Mouse (Mus musculus) T-helper 1 cell (primary cell): ENCODE results near the gene Adamtsl4.

Experiments
- in situ Hi-C: fragments of 300-600 bp; cut with MboI, MseI; formaldehyde crosslinking; loops from one replicate; pipeline ENCODE4 v1.15.1; 2025; ENCODE audit warnings: high pct_unique_total_duplicates

The Adamtsl4 gene

DNA sequence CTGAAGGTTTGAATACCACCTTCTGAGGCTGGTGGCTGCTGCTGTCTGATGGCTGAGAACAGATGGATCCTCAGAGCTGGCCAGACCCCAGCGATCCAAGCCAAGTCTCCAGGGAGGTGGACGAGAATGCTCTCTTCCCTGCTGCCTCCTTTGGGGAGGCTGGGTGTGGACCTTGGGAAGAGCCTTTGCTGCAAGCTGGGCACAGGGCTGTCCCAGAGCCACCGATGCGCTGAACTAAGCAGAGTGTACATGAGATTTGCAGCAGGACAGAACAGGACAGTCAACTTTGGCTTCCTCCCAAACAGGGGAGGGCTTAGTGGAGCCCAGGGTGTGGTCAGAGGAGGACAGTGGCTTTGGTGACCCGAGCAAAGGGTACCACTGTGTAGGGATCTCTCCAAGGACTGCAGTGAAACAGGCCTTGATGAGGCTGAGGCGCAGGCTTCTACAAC lies 12.5 kb upstream of the Adamtsl4 start:
- in situ Hi-C loops: no loop called here

DNA sequence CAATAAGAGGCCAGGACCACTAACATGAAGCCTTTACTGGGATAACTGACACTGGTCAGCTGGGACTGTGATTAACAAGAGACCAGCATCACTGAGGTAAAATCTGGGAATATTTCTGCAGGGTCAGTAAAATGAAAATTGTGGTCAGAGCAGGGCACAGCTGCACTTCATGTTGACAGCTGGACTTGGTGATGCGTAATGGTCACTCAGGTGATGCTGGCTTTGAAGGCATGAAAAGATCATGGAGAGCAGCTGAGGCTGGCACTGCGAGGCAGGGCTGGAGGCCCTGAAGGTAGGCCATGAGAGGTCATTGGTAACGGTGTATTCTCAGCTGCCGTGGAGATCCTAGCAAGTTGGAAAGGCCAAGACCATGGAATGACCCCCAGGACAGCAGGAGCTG lies 10.6 kb upstream of the Adamtsl4 start:
- in situ Hi-C loops: loop anchor here (5.0 kb wide), 1 partner anchor 39 kb away; the partner anchor contains the start of gene Ecm1

DNA sequence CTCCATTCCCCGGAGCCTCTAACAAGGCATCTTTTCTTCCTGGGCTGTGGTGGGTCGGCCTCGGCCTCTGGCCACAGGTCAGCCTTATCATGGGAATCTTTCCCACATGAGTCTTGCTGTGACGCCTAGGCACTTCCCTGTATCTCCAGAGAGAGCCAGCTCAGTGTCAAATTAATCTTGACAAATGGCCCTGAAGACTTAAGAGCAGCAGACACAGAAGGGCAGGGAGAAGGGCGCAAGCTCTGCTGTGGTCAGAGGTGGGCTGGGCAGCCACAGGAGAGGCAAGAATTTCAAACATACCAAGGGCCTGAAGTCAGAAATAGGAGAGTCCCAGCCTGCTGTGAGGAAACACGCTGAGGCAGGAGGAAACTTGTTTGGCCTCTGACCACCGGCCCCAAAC lies 8.6 kb upstream of the Adamtsl4 start:
- in situ Hi-C loops: loop anchor here (5.0 kb wide), 1 partner anchor 41 kb away; the partner anchor contains the start of gene Ecm1

DNA sequence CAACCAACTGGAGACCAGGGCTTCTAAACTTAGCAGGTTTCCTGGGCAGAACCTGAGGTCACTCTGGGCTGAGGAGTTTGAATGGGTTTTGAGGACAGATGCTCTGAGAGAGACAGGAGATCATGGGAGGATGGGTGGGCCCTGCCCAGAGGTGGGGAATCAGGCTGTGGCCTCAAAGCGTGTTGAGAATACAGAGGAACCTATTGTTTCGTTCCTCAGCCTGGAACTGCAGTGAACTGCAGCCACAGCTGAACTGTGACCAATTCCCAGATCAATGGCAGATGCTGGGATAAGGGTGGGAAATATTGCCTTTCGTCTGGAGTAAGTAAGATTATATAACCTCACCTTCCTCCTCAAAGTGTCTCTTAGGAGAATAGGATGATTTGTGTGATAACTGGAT lies 8.1 kb upstream of the Adamtsl4 start:
- in situ Hi-C loops: loop anchor here (5.0 kb wide), 1 partner anchor 42 kb away; the partner anchor contains the start of gene Ecm1

DNA sequence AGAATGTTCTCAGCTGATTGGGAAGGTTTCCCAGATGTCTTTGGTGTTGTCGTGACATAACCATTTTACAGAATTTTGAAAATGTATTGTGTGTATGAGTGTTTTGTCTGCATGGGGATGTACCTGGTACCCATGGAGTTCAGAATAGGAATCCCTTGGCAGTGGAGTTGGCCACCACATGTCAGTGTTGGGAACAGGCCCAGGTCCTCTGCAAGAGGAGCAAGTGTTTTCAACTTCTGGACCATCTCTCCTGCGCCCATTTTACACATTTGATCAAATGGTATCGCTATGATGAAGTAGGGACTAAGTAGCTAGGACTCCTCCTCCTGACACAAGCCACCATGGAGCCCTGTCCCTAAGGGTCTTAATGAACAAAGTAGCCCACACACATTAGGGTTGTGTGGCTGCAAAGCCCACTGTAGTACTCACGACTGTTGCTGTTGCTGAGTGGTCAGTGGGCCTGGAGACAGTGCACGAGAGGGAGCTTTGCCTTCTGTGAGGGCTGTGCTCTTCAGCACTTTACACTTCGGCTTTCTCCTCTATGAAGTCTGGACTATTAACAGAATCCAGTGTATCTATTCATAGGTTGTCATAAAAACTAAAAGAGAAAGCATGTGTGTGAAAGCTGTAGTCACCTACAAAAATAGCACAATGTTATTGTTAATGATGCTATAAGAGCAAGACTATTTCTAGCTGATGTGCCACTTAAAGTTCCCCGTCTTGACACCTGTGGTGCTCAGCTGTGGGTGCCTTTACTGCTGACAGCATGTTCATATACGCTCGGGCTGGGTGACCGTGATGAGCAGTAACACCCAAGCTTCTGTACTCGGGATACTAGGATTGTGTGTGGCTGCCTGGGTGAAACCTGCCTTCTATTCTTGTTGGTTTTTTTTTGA lies 7.3 kb upstream of the Adamtsl4 start:
- in situ Hi-C loops: loop anchor here (5.0 kb wide), 2 partner anchors 42 to 92 kb away; partner anchors contain the start of gene Ecm1

DNA sequence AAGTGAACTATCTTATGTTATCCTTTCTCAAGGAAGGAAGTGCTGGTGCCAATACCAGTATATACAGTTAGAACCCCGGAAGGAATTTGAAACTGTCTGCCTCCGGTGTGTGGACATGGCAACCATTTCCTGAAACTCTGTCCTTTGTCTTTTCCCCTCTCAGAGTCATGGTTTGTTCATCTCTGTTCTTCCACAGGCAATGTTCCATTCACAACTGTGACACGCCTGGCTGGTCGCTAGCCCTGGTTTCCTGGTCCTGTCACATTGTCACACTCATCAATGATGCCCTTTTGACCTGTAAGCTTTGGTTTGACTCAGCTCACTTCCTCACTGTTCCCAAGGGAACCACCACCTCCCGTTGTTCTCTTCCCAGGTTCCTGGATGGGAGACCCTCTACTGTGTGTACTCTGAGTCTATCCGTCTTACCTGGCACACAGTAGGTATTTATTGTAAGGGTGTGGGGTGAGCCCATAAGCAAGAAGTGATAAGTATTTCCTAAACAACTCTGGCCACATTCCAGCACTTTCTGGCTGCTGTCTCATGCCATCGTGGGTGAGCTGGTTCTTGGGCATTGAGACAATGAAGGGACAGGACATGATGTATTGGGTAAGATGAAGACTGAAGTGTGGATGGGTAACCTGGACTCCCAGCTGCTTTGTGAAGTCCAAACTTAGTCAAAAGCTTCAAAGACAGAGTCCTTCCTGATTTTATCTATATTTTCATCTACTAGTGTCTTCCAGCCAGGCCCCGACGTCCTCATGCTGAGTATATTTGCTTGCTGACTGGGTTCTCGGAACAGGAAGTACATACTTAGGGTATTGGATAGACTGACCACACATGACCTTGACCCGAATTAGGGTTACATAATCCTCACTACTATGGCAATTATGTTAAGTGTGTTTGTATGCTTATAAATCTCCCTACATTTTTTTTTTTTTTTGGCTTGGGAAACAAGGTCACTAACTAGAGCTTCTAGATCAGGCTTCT lies 6.4 kb upstream of the Adamtsl4 start:
- in situ Hi-C loops: loop anchor here (5.0 kb wide), 1 partner anchor 93 kb away; no protein-coding TSS in a partner anchor

DNA sequence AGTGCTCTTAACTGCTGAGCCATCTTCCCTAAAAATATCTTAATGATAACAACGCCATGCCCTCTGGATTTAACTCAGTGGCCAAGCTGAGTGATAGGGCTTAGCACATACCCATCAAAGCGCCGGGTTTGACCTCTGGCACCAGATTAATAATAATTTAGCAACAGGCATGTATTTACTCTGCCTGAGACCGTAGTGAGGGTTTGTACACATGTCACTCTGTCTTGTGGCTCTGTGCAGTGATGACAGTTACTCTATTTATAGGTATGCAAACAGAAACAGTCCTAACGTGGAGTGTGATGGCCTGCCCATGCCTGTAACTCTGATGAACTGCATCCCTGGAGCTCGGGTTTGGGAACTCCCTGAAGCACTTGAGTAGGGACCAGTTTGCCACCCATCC lies 5.0 kb upstream of the Adamtsl4 start:
- in situ Hi-C loops: loop anchor here (5.0 kb wide), 1 partner anchor 95 kb away; no protein-coding TSS in a partner anchor

DNA sequence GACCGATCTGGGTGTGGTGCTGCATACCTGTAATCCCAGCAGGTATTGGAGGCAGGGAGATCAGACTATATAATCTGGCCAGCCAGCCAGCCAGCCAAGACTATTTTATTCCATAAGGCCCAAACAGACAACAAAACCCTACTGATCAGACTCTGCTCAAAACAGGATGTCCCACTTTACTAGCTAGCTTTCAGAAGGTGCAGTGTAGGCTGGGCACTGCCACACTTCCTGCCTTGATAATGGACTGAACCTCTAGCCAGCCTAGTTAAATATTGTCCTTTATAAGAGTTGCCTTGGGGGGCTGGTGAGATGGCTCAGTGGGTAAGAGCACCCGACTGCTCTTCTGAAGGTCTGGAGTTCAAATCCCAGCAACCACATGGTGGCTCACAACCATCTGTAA lies 2.8 kb upstream of the Adamtsl4 start:
- in situ Hi-C loops: loop anchor here (5.0 kb wide), 1 partner anchor 97 kb away; no protein-coding TSS in a partner anchor

DNA sequence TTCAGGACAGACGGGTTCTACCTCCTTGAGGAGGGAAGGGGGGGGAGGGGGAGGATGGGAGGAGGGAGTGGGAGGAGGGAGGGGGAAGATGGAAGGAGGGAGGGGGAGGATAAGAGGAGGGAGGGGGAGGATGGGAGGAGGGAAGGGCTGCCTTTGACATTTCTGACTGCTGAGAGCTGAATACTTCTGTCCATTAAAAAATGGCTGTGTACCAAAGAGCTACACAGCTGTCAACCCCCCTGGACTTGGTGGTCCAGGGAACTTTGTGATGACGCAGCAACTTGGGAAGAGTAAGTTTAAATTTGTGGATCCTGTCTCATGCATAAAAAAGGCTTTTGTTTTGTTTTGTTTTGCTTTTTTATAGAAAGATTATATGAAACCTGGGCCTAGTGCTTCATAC lies 2.2 kb upstream of the Adamtsl4 start:
- in situ Hi-C loops: loop anchor here (5.0 kb wide), 1 partner anchor 97 kb away; no protein-coding TSS in a partner anchor

DNA sequence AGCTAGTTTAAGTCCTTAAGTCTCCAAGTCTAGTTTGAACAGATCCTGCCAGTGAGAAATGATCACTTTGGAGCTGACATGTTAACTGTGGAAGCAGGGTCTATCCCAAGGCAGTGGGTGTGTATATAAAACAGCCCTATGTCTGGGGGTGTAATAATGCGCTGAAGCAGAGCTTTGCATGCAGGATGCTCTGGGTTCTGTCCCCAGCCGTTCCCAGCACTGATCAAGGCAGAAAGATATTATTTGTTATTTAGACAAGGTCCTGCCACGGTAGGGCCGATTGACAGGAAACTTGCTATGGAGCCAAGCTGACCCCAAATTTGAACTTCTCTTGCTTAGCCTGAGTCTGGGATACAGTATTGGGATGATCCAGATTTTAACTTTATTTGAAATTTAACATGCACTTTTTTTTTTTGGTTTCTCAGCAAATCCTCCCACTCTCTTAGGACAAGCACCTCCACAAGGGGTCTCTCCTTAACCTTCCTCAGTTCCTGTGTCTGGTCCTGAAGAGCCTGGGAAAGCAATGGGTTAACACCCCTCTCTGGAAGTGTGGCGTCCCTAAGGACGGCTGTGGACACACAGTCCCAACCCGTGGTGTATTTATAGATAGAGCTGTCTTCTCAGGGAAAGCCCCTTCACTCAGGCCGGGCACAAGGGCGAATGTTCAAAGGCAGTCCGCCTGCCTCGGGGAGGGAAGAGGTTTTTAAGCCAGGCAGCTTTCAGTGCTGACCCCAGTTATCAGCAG lies 1.6 kb upstream of the Adamtsl4 start:
- in situ Hi-C loops: no loop called here

DNA sequence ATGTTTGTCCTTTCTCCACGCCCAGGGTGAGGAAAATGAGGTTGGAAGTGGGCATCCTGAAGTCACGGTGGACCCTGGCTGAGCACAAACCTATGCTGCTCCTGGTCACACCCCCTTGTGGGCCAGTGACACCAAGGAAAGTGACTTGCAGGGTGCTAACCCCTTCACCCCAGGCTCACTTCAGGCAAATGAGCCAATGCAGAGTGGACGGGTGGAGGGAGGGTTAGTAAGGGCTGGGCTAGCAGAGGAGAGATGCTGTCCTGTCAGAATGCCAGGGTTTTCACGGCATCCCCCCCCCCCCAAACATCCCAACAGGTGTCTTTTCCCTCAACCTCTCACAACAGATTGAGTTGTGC lies 571 bp downstream of the Adamtsl4 start:
- in situ Hi-C loops: no loop called here

DNA sequence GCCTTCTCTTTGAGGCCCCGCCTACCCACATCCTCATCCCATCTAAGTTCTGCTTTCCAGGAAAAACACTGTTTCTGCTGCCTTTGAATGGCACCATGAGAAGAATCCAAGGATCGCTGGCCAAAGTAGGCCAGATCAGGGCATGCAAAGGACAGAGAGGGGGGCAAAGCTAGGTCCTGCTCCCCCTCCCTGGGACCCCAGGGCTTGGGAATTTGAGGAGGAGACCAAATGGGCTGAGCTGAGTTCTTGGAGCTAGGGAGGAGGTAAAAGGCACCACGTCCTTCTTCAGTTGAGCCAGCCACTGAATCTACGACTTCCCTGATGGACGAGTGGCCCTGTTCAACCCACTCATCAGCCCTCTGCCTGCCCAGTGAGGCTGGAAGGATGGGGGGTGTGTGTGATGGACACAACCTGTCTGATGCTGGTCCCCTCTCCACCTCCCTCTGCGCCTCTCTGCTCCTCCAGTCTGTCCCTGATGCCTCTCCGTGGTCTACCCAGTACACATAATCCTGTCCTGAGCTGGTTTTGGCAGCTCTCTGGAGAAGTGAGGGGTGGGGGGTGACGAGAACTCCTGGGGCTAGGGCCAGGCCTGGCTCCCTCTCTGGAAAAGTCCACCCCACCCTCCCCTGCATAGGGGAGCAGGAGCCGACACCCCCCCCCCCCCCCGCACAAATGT lies 1.1 kb downstream of the Adamtsl4 start:
- in situ Hi-C loops: no loop called here

DNA sequence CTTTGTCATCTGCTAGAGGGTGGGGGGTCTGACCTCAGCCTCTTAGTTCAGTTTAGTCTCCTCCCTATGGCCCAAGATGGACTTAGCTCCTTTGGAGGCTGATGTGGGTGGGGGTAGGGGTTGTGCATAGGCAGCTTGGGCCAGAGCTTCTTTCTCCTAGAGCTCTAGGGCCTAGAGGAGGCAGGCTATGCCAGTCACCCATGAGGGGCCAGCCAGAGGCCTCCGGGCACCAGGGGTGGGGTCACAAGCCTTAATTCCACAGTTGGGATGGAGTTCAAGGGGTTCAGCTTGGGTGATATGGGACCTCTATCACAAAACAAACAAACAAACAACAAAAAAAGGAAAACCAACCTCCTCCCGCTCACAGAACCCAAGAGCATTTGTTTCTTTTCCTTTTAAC lies 2.0 kb downstream of the Adamtsl4 start:
- in situ Hi-C loops: no loop called here

DNA sequence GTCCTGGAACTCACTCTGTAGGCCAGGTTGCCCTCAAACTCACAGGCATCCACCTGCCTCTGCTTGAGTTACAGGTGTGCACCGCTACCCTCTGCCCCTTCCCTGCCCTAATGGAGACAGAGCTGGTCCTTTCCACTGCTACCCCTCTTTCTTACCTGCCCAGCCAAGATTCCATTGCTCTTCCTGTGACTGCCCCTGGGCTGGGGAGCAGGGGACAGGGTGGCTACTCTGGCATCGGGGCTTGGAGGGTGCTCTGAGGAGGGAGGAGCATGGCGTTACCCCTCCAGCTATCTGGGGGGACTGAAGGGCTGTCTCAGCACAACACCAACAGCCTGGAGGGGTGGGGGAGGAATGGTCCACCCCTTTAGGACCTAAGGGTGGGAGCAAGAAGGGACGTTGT lies 2.4 kb downstream of the Adamtsl4 start:
- in situ Hi-C loops: no loop called here

DNA sequence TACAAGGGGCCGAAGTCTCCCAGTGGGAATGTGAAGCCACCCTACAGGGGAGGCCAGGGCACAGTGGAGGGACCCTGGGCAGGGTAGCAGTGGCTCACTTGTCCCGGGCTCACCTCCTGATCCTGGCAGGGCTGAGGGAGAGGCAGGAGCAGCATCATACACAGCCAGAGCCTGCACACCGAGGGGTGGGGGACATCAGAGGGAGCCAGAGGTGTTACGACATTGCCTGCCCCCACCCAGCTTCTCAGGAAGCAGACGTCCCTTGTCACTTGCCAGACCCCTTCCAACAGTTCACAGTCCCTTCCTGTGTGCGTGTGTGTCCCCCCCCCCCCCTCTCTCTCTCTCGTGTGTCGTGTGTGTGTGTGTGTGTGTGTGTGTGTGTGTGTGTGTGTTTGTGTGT lies 2.9 kb downstream of the Adamtsl4 start:
- in situ Hi-C loops: no loop called here

DNA sequence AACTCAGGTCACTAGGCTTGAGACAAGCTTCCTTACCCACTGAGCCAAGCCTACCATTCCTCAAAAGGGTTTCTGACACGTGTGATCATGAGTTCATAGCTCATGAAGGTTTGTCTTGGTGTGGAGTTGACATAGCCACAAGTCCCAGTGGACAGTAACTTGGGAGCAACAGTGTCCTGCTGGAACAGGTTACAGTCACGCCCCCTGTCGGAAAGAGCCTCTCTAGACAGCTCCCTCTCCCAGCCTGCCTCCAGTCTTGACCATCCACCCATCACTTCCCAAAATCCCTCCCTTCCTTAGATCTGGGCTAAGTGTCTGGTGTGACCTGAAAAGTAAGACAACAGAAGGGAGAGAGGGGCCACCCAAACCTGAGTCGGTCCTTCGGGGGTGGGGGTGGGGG lies 4.8 kb downstream of the Adamtsl4 start:
- in situ Hi-C loops: no loop called here

DNA sequence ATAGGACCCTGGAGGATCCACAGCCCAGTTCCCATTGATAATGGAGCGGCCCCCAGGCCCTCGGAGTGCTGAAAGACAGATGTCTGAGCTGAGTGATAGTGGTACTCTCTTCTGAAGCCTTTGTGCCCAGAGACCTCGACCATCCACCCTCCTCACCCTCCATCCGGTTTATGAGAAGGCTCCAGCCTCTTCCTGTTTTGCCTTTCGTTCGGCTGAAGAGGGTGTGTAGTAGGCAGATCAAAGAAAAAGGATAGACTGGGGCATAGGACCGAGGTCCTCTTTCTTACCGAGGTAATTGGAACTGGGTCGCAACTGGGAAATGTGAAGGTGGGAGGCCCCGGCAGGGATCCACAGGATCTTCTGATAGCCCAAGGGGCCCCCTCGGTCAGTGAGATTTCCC lies 6.4 kb downstream of the Adamtsl4 start:
- in situ Hi-C loops: no loop called here

DNA sequence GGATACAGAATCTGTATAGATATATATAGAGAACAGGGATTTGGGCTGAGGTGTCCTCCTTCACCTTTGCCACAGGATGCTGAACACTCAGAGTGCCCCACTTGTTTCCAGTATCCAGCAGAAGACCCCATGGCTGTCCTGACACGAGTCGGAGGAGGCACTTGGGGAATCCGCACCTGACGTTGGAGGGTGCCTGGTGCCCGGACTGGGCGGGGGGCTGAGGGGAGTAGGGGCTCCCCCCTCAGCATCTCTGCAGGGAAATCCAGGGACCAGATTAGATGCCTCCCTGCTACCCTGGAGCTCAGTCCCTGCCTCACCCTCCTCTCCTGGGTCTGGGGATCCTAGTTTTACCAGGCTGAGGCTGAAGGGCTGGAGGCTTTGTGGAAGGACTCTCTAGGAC lies 7.0 kb downstream of the Adamtsl4 start:
- in situ Hi-C loops: no loop called here

DNA sequence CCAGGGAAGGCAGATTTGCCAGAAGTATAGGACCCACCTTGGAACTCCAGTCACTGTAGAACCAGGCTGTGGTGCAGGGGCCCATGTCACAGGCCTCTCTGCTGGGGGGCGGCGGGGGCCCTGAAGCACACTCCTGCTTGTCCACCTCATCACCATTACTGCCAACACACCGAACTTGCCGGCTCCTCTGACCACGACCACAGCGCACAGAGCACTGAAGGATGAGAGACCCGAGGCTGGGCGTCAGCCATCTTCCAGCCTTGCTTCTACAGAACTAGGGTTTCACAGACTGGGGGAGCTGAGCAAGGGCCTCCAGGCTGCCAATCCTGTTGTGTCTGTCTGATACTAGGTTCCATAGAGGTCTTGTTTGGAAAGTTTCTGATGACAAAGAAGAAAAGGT lies 8.2 kb downstream of the Adamtsl4 start:
- in situ Hi-C loops: no loop called here

DNA sequence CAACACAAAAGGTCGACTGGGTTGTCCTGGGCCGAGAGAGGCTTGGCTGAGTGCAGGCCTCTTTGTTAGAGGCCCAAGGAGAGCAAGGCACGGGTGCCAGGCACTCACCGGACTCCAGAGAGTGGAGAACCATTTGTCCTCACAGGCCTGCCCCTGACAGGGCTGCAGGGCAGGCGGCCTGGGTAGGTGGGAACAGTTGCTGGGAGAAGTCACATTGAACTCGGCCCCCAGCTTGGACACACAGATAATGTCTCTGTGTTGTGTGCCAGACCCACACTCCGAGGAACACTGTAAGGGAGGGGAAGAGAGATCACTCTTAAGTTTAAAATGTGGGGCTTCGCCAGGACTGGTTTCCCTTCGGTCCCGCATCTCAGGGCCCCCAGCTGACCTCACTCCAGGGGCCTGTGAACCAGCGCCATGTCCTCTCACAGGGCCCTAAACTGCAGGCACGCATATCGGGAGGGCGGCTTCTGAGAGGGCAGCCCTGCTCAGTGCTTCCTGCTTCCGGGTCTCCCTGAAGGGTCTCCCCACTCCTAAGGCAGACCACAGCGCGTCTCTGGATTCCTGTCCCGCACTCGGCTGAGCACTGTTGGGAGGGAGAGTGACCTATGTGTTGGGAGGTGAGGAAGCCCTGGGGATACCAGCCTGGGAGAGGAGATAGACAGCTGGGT lies 10.2 kb downstream of the Adamtsl4 start:
- in situ Hi-C loops: no loop called here
